Mouse (Mus musculus): Measurements from ENCODE around the gene Lyrm9. TPM values are rescaled to one million over a fixed set of nuclear protein-coding genes. Genes with fewer than 3 reads are reported as not detected.

The Lyrm9 gene
- polyA plus RNA-seq, 1 experiment from 2014 or later, result 15.2 TPM

Other genes starting within 250 kb of the Lyrm9 start
- 14.2 and 14.9 TPM in 2 replicates for gene Nlk, start 129.2 kb upstream of the Lyrm9 start, polyA plus RNA-seq (2014; fragmentation: Nextera tagmentation; extraction: Ambion mirVana)
- 35.3 and 41.3 TPM in 2 replicates for gene Ccnq, start 74.9 kb upstream of the Lyrm9 start, polyA plus RNA-seq (2014; fragmentation: Nextera tagmentation; extraction: Ambion mirVana)
- gene Nos2, start 94.2 kb downstream of the Lyrm9 start, polyA plus RNA-seq (2014; fragmentation: Nextera tagmentation; extraction: Ambion mirVana), result 0.92 and 0.95 TPM in 2 replicates
- 2.7 and 2.9 TPM in 2 replicates for gene Lgals9, start 158.4 kb downstream of the Lyrm9 start, polyA plus RNA-seq (2014; fragmentation: Nextera tagmentation; extraction: Ambion mirVana)

Data from limb, embryonic 11.5 days (tissue).